Mouse (Mus musculus) MEL (cell line): ENCODE measurements around the gene Cers6. TPM values are rescaled to one million over a fixed set of nuclear protein-coding genes. Genes with fewer than 3 reads are reported as not detected.

Experiments
- DNase-seq: peaks from one replicate; pipeline ENCODE4 v3.0.0; 2011; ENCODE audit warnings: low read depth, low spot score
- H3K27ac ChIP-seq: 2 replicates; pipeline ENCODE4 v1.5.1; 2012; ENCODE audit warnings: low read depth, mild to moderate bottlenecking, control low read depth, low read length, moderate library complexity; ENCODE audit not compliant: control insufficient read depth
- H3K27me3 ChIP-seq, 2 experiments: fragments of 150-350 bp in 1 of 2; sonication (generic) in 1 of 2; 2 replicates each; pipeline ENCODE4 v1.6.1; 2012; ENCODE audit warnings: low read length in 2 of 2, mild to moderate bottlenecking in 2 of 2, improper control_type of control experiment in 1 of 2, moderate library complexity in 1 of 2; ENCODE audit not compliant: insufficient read depth in 2 of 2, control insufficient read depth in 1 of 2
- H3K36me3 ChIP-seq, 2 experiments: 2 replicates each; pipeline ENCODE4 v1.6.1; 2012 to 2014; ENCODE audit warnings: low read length in 2 of 2, improper control_type of control experiment in 1 of 2, inconsistent platforms in 1 of 2, mild to moderate bottlenecking in 1 of 2; ENCODE audit not compliant: insufficient read depth in 2 of 2, control insufficient read depth in 1 of 2
- H3K4me1 ChIP-seq, 2 experiments: fragments of 150-350 bp in 1 of 2; sonication (generic) in 1 of 2; 2 replicates each; pipeline ENCODE4 v1.6.1; 2012; ENCODE audit warnings: low read length in 2 of 2, improper control_type of control experiment in 1 of 2, mild to moderate bottlenecking in 1 of 2; ENCODE audit not compliant: insufficient read depth in 2 of 2, control insufficient read depth in 1 of 2
- H3K4me3 ChIP-seq, 2 experiments: fragments of 150-350 bp in 1 of 2; sonication (generic) in 1 of 2; 2 replicates each; pipeline ENCODE4 v1.5.1; 2012; ENCODE audit warnings: low read depth in 2 of 2, low read length in 2 of 2, mild to moderate bottlenecking in 2 of 2, moderate library complexity in 2 of 2, control low read depth in 1 of 2, improper control_type of control experiment in 1 of 2; ENCODE audit not compliant: control insufficient read depth in 1 of 2, insufficient read depth in 1 of 2
- H3K79me2 ChIP-seq: 2 replicates; pipeline ENCODE4 v1.6.1; 2012; ENCODE audit warnings: mild to moderate bottlenecking, low read length, moderate library complexity; ENCODE audit not compliant: control insufficient read depth, poor library complexity, insufficient read depth
- H3K9ac ChIP-seq: 2 replicates; pipeline ENCODE4 v1.6.1; 2012; ENCODE audit warnings: low read depth, mild to moderate bottlenecking, control low read depth, low read length, moderate library complexity; ENCODE audit not compliant: control insufficient read depth, poor library complexity, severe bottlenecking
- H3K9me3 ChIP-seq: fragments of 150-350 bp; sonication (generic); replicated peaks from 2 replicates; pipeline ENCODE4 v1.6.1; 2012; ENCODE audit warnings: mild to moderate bottlenecking, low read length, improper control_type of control experiment, moderate library complexity; ENCODE audit not compliant: insufficient read depth
- BHLHE40 ChIP-seq: IDR thresholded peaks from 2 replicates; pipeline ENCODE4 v1.6.1; 2012; ENCODE audit warnings: low read depth, mild to moderate bottlenecking, inconsistent platforms, low read length, improper control_type of control experiment, borderline replicate concordance
- CHD1 ChIP-seq: IDR thresholded peaks from 2 replicates; pipeline ENCODE4 v1.6.1; 2012; ENCODE audit warnings: low read depth, mild to moderate bottlenecking, inconsistent platforms, low read length, improper control_type of control experiment
- CHD2 ChIP-seq: IDR thresholded peaks from 2 replicates; pipeline ENCODE4 v1.6.1; 2011; ENCODE audit warnings: low read length, improper control_type of control experiment
- CTCF ChIP-seq, 3 experiments: IDR thresholded peaks in 2 of 3; conservative IDR thresholded peaks in 1 of 3; 2 replicates each; pipeline ENCODE4 v1.5.1; 2011 to 2012; ENCODE audit warnings: low read length in 3 of 3, low read depth in 2 of 3, mild to moderate bottlenecking in 2 of 3, improper control_type of control experiment in 1 of 3, inconsistent platforms in 1 of 3, mixed read lengths in 1 of 3, moderate library complexity in 1 of 3; ENCODE audit not compliant: control insufficient read depth in 1 of 3, insufficient read depth in 1 of 3, poor library complexity in 1 of 3, severe bottlenecking in 1 of 3
- E2F4 ChIP-seq: IDR thresholded peaks from 2 replicates; pipeline ENCODE4 v1.6.1; 2011; ENCODE audit warnings: low read depth, low read length, improper control_type of control experiment, borderline replicate concordance
- ELF1 ChIP-seq: IDR thresholded peaks from 2 replicates; pipeline ENCODE4 v1.6.1; 2014; ENCODE audit warnings: low read depth, mild to moderate bottlenecking, inconsistent platforms, low read length, improper control_type of control experiment, moderate library complexity
- EP300 ChIP-seq, 2 experiments: IDR thresholded peaks; 2 replicates each; pipeline ENCODE4 v1.6.1; 2011; ENCODE audit warnings: improper control_type of control experiment in 2 of 2, low read length in 2 of 2, low read depth in 1 of 2, mild to moderate bottlenecking in 1 of 2
- ETS1 ChIP-seq: IDR thresholded peaks from 2 replicates; pipeline ENCODE4 v1.6.1; 2012; ENCODE audit warnings: low read depth, mild to moderate bottlenecking, inconsistent platforms, low read length, improper control_type of control experiment, moderate library complexity
- GABPA ChIP-seq: IDR thresholded peaks from 2 replicates; pipeline ENCODE4 v1.6.1; 2012; ENCODE audit warnings: low read depth, mild to moderate bottlenecking, inconsistent platforms, low read length, improper control_type of control experiment, moderate library complexity
- GATA1 ChIP-seq: IDR thresholded peaks from 2 replicates; pipeline ENCODE4 v1.6.1; 2011; ENCODE audit warnings: low read depth, low read length, improper control_type of control experiment
- HCFC1 ChIP-seq: IDR thresholded peaks from 2 replicates; pipeline ENCODE4 v1.6.1; 2012; ENCODE audit warnings: low read depth, mild to moderate bottlenecking, inconsistent platforms, low read length, improper control_type of control experiment, moderate library complexity
- JUND ChIP-seq: IDR thresholded peaks from 2 replicates; pipeline ENCODE4 v1.6.1; 2011; ENCODE audit warnings: low read depth, mild to moderate bottlenecking, improper control_type of control experiment, low read length
- KAT2A ChIP-seq: conservative IDR thresholded peaks from 2 replicates; pipeline ENCODE4 v1.6.1; 2012; ENCODE audit warnings: low read depth, low read length, improper control_type of control experiment, inconsistent platforms
- MAX ChIP-seq: IDR thresholded peaks from 2 replicates; pipeline ENCODE4 v1.6.1; 2011; ENCODE audit warnings: low read length, improper control_type of control experiment
- MAZ ChIP-seq: IDR thresholded peaks from 2 replicates; pipeline ENCODE4 v1.6.1; 2012; ENCODE audit warnings: low read depth, mild to moderate bottlenecking, inconsistent platforms, low read length, improper control_type of control experiment
- MEF2A ChIP-seq: IDR thresholded peaks from 2 replicates; pipeline ENCODE4 v1.6.1; 2014; ENCODE audit warnings: low read depth, mild to moderate bottlenecking, inconsistent platforms, low read length, improper control_type of control experiment; ENCODE audit not compliant: poor library complexity, insufficient replicate concordance, severe bottlenecking; ENCODE audit errors: extremely low read depth
- MYB ChIP-seq: IDR thresholded peaks from 2 replicates; pipeline ENCODE4 v1.6.1; 2011; ENCODE audit warnings: mild to moderate bottlenecking, low read depth, low read length, improper control_type of control experiment
- NELFE ChIP-seq: IDR thresholded peaks from 2 replicates; pipeline ENCODE4 v1.6.1; 2011; ENCODE audit warnings: low read depth, low read length, improper control_type of control experiment
- NRF1 ChIP-seq: IDR thresholded peaks from 2 replicates; pipeline ENCODE4 v1.6.1; 2014; ENCODE audit warnings: low read depth, mild to moderate bottlenecking, inconsistent platforms, low read length, improper control_type of control experiment, moderate library complexity; ENCODE audit not compliant: poor library complexity, insufficient read depth, severe bottlenecking
- POLR2A ChIP-seq, 2 experiments: IDR thresholded peaks; 2 replicates each; pipeline ENCODE4 v1.6.1; 2011 to 2012; ENCODE audit warnings: low read length in 2 of 2, mild to moderate bottlenecking in 2 of 2, control low read depth in 1 of 2, improper control_type of control experiment in 1 of 2, low read depth in 1 of 2, moderate library complexity in 1 of 2; ENCODE audit not compliant: control insufficient read depth in 1 of 2, insufficient read depth in 1 of 2, poor library complexity in 1 of 2
- RAD21 ChIP-seq: IDR thresholded peaks from 2 replicates; pipeline ENCODE4 v1.6.1; 2011; ENCODE audit warnings: mild to moderate bottlenecking, low read depth, low read length, improper control_type of control experiment
- RCOR1 ChIP-seq: IDR thresholded peaks from 2 replicates; pipeline ENCODE4 v1.6.1; 2012; ENCODE audit warnings: low read depth, mild to moderate bottlenecking, inconsistent platforms, low read length, improper control_type of control experiment
- SIN3A ChIP-seq: IDR thresholded peaks from 2 replicates; pipeline ENCODE4 v1.6.1; 2012; ENCODE audit warnings: low read length, improper control_type of control experiment, inconsistent platforms
- SMC3 ChIP-seq: IDR thresholded peaks from 2 replicates; pipeline ENCODE4 v1.6.1; 2011; ENCODE audit warnings: low read depth, low read length, improper control_type of control experiment
- USF1 ChIP-seq: IDR thresholded peaks from 2 replicates; pipeline ENCODE4 v1.6.1; 2014; ENCODE audit warnings: low read depth, mild to moderate bottlenecking, inconsistent platforms, low read length, improper control_type of control experiment, moderate library complexity
- USF2 ChIP-seq, 2 experiments: IDR thresholded peaks; 2 replicates each; pipeline ENCODE4 v1.6.1; 2011 to 2012; ENCODE audit warnings: improper control_type of control experiment in 2 of 2, low read length in 2 of 2, borderline replicate concordance in 1 of 2, inconsistent platforms in 1 of 2, low read depth in 1 of 2, mild to moderate bottlenecking in 1 of 2; ENCODE audit not compliant: insufficient read depth in 1 of 2
- ZC3H11A ChIP-seq: IDR thresholded peaks from 2 replicates; pipeline ENCODE4 v1.6.1; 2012; ENCODE audit warnings: low read depth, mild to moderate bottlenecking, inconsistent platforms, low read length, improper control_type of control experiment
- ZKSCAN1 ChIP-seq: IDR thresholded peaks from 2 replicates; pipeline ENCODE4 v1.6.1; 2012; ENCODE audit warnings: low read depth, mild to moderate bottlenecking, inconsistent platforms, low read length, improper control_type of control experiment, moderate library complexity
- ZMIZ1 ChIP-seq: IDR thresholded peaks from 2 replicates; pipeline ENCODE4 v1.6.1; 2012; ENCODE audit warnings: low read depth, mild to moderate bottlenecking, inconsistent platforms, low read length, improper control_type of control experiment, moderate library complexity
- ZNF384 ChIP-seq: IDR thresholded peaks from 2 replicates; pipeline ENCODE4 v1.6.1; 2012; ENCODE audit warnings: low read depth, mild to moderate bottlenecking, inconsistent platforms, low read length, improper control_type of control experiment
- polyA plus RNA-seq, 2 experiments: library from polyadenylated mRNA; stranded (reverse) in 1 of 2; unstranded in 1 of 2; fragments of >175 nt in 1 of 2; fragments of >200 nt in 1 of 2; gene quantifications; 2 replicates each; pipeline versions ENCODE4 v1.2.1 to v1.2.4; 2012; ENCODE audit warnings: low replicate concordance in 2 of 2, low read depth in 1 of 2; ENCODE audit not compliant: insufficient read length in 2 of 2, insufficient read depth in 1 of 2, missing spikeins in 1 of 2
- total RNA-seq: library from RNA; depleted of rRNA; stranded (reverse); fragments of 300-350 nt; gene quantifications from 2 replicates; pipeline ENCODE4 v1.2.3, GENCODE M21; 2012

Gene Cers6
- total and polyA plus RNA-seq, 3 experiments = not detected

GRCm38 (mm10) chr2:68949137-68949536, 87.9 kb downstream of the Cers6 start:
- no peak for TF ChIP-seq KAT2A
- TF ChIP-seq CTCF (IDR thresholded peaks at IDR 0.05 in 2 of 3, conservative IDR thresholded peaks at IDR 0.05 in 1 of 3; ENCODE audit: control insufficient read depth in 1 of 3, insufficient read depth in 1 of 3, low read depth in 2 of 3, low read length in 3 of 3, poor library complexity in 1 of 3, severe bottlenecking in 1 of 3) = no peak
- TF ChIP-seq SIN3A = no peak
- no peak for TF ChIP-seq MEF2A
- TF ChIP-seq ZMIZ1 = no peak
- no peak for TF ChIP-seq ZKSCAN1
- no peak for TF ChIP-seq JUND
- TF ChIP-seq EP300 (IDR thresholded peaks at IDR 0.05; ENCODE audit: low read depth in 1 of 2, low read length in 2 of 2) = no peak
- no peak for TF ChIP-seq RCOR1
- TF ChIP-seq GABPA = no peak
- no peak for TF ChIP-seq POLR2A (IDR thresholded peaks at IDR 0.05; ENCODE audit: control insufficient read depth in 1 of 2, insufficient read depth in 1 of 2, low read depth in 1 of 2, low read length in 2 of 2, poor library complexity in 1 of 2)
- TF ChIP-seq CHD2 = no peak
- TF ChIP-seq ZC3H11A = no peak
- no peak for TF ChIP-seq USF2 (IDR thresholded peaks at IDR 0.05; ENCODE audit: borderline replicate concordance in 1 of 2, insufficient read depth in 1 of 2, low read depth in 1 of 2, low read length in 2 of 2)
- no peak for TF ChIP-seq MAX
- TF ChIP-seq SMC3 = no peak
- no peak for TF ChIP-seq HCFC1
- Histone ChIP-seq H3K27me3 (no peaks in the 10 kb centered on the region), H3K4me1 (no peaks in the 10 kb centered on the region), H3K9me3 (no peaks in the 10 kb centered on the region), H3K9ac (no peak overlapping the region), H3K36me3 (no peaks in the 10 kb centered on the region), H3K4me3 (no peak overlapping the region), H3K79me2 (no peaks in the 10 kb centered on the region), H3K27ac (no peak overlapping the region)
- DNase-seq = no peak

- no peaks in the 10 kb centered on the region for H3K9me3 ChIP-seq
- TF ChIP-seq ETS1 (no peak), USF1 (no peak), NELFE (no peak), RCOR1 (no peak), SIN3A (no peak), CHD1 (no peak), SMC3 (no peak), ZNF384 (no peak), RAD21 (no peak), MAX (no peak), BHLHE40 (no peak), USF2 (IDR thresholded peaks at IDR 0.05; ENCODE audit: borderline replicate concordance in 1 of 2, insufficient read depth in 1 of 2, low read depth in 1 of 2, low read length in 2 of 2) (no peak), CTCF (IDR thresholded peaks at IDR 0.05 in 2 of 3, conservative IDR thresholded peaks at IDR 0.05 in 1 of 3; ENCODE audit: control insufficient read depth in 1 of 3, insufficient read depth in 1 of 3, low read depth in 2 of 3, low read length in 3 of 3, poor library complexity in 1 of 3, severe bottlenecking in 1 of 3) (no peak), GATA1 (no peak), JUND (no peak), NRF1 (no peak), MYB (no peak), ELF1 (no peak), E2F4 (no peak), MAZ (no peak)
- TF ChIP-seq, all 39 proteins: peak for 0
- no peak overlapping the region for H3K27ac ChIP-seq
- H3K27me3 ChIP-seq = no peaks in the 10 kb centered on the region
- H3K4me3 ChIP-seq = no peak overlapping the region
- no peak overlapping the region for H3K9ac ChIP-seq
- H3K4me1 ChIP-seq = no peaks in the 10 kb centered on the region
- no peak for DNase-seq
- no peaks in the 10 kb centered on the region for H3K79me2 ChIP-seq
- no peaks in the 10 kb centered on the region for H3K36me3 ChIP-seq
These were observed 88.5 kb downstream of the Cers6 start for GRCm38 (mm10) chr2:68949728-68950127.
